Mouse (Mus musculus) brain, embryonic 14.5 days (tissue): ENCODE measurements around the gene Sec14l1. TPM values are rescaled to one million over a fixed set of nuclear protein-coding genes. Genes with fewer than 3 reads are reported as not detected.

Source experiments
- DNase-seq: peaks from one replicate; pipeline ENCODE4 v3.0.0-alpha.2; 2011; ENCODE audit warnings: low read depth
- CTCF ChIP-seq: fragments of 200-500 bp; IDR thresholded peaks from 2 replicates; pipeline ENCODE4 v1.5.1; 2012; ENCODE audit warnings: inconsistent platforms, mild to moderate bottlenecking, moderate library complexity, borderline replicate concordance; ENCODE audit not compliant: insufficient read depth, insufficient read length; ENCODE audit errors: extremely low read depth
- POLR2A ChIP-seq: fragments of 200-500 bp; IDR thresholded peaks from 2 replicates; pipeline ENCODE4 v1.6.1; 2012; ENCODE audit warnings: mild to moderate bottlenecking, inconsistent platforms, borderline replicate concordance; ENCODE audit not compliant: poor library complexity, insufficient read depth, insufficient read length, severe bottlenecking; ENCODE audit errors: extremely low read depth
- polyA plus RNA-seq: library from polyadenylated mRNA; depleted of rRNA; stranded (reverse); fragments of >200 nt; gene quantifications from 2 replicates; pipeline ENCODE4 v1.2.3, GENCODE M21; 2012

Gene Sec14l1
- polyA plus RNA-seq, 1 experiment, result 90.5 TPM

DNA sequence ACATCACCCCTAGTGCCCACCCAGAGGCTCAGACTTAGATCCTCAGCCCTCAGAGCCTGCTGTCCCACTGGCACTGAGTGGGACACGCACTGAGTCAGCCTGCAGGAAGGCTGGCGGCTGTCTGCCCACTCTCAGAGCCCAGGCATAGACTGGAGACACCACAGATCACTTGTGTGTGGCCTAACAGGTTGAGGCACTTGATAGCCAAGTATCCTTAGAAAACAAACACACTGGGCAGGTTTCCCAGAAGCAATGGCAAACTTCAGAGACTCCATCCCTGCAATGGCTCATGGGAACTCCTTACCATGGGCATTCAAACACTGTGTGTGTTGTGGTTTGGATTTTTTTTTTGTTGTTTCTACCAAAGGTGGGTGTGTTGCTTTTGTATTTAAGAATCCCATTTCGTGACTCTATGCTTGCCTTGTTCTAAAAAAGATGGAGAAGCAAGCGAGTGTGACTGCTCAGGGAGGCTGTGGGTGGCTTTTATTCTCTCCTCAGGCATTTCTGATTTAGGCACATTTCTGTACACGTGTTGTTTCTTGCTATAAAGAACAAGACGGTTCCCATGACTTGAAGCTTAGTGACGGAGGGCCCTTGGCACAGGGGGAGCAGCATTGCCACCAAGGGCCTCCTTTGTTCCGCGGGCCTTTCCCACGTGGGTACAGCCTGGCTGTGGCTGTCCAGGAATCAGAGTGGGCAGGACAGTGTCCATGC, 10.8 kb upstream of the Sec14l1 start:
- peak; percentile 79 for DNase-seq
- no peak for TF ChIP-seq CTCF
- no peak for TF ChIP-seq POLR2A

DNA sequence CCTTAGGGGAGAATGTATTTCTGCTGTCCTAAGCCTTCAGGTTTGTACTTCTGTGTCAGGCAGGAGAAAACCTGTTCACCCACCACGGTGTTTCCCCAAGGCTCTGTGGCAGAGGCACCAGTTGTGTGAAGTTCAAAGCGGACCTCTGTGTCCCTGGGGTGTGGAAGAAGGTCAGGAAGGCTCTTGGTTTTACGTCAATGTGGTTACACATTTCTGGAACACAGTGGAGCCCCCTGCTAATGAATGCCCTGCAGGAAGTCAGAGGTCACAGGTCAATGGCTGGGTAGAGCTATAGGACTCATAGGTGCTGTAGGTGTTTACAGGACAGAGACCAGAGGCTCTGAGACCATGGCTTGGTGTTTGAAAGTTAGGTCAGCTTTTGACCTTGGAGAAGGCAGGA, 9.7 kb upstream of the Sec14l1 start:
- TF ChIP-seq CTCF, result no peak
- TF ChIP-seq POLR2A, result no peak
- no peak for DNase-seq

DNA sequence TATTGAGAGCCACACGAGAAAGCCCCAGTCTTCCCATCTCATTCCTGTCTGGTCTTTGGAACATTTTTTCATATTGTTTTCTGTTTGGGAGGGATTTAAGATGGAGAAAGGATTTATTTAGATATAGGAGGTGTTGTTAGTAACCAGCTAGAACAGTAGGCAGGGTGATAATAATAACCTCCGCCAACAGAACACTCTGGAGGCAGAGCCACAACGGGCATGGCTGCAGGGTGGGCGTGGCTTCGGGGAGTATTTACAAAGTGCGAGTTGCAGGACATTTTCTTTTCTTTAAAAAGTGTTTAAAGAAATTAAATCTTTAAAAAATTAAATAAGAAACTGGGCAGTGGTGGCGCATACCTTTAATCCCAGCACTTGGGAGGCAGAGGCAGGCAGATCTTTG, 9.1 kb upstream of the Sec14l1 start:
- TF ChIP-seq POLR2A, result no peak
- no peak for TF ChIP-seq CTCF
- no peak for DNase-seq

DNA sequence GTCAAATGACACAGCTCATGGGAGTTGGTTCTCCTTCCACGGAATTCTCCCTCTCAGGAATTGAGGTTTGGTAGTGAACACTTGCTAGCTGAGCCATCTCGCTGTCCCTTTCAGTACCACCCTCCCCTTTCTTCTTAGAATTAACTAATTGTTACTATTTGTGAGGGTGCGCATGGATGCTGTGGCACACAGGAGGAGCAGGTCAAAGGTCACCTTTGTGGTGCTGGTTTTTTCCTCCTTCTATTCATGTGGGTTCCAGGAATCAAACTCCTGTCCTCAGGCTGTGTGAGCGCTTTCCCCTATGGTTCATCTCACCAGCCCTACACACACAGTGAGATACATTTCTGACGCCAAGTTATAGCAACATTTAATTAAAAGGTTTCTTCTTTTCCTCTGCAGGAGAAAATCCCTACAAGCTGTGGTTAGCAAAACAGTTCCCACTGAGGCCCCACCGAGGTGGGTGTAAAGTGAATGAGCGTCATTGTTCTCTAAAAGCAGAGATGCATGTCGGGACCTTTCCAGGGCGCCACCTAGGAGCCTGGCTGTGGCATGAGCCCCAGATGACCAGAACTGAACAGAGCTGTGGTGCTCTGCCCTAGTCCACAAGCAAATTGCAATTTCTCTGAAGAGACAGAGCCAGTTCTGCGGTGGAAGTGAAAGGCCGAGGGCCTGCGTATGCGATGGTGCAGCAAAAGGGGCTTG, 8.2 kb upstream of the Sec14l1 start:
- DNase-seq, result peak; percentile 65
- TF ChIP-seq CTCF (no peak), POLR2A (no peak)

DNA sequence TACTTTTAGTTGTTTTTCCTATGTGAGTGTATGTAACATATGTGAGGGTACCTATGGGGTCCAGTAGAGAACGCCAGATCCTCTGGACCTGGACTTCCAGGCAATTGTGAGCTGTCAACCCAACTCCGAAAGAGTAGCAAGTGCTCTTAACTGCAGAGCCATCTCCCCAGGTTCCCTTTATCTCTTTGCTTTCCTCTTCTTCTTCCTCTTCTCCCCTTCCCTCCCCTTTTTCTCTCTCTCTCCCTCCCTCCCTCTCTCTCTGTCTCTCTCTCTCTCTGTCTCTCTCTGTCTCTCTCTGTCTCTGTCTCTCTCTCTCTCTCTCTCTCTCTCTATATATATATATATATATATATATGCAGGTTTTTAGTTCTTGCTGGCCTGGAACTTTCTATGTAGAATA, 7.1 kb upstream of the Sec14l1 start:
- TF ChIP-seq CTCF (no peak), POLR2A (no peak)

DNA sequence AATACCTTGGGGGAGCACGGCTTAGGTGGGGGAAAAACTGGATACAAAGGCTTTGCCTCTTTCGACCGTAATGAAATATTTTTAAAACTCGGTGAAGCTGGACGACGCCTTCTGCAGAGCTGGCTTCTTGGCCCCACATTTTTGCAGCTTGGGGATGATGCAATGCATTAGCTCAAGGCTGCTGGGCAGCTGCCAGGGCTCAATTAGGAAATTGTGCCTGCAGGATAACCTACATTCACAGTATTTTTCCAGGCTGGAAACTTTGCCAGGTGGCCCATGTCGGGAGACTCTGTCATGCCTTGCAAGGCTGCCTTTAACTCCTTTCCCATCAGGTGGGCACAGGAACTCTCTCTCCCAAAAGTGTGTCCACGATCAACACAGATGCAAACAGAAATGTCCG, 6.4 kb upstream of the Sec14l1 start:
- peak; percentile 88 for DNase-seq

More for the DNA sequence above, 7.1 kb upstream of the Sec14l1 start:
- DNase-seq, result no peak

DNA sequence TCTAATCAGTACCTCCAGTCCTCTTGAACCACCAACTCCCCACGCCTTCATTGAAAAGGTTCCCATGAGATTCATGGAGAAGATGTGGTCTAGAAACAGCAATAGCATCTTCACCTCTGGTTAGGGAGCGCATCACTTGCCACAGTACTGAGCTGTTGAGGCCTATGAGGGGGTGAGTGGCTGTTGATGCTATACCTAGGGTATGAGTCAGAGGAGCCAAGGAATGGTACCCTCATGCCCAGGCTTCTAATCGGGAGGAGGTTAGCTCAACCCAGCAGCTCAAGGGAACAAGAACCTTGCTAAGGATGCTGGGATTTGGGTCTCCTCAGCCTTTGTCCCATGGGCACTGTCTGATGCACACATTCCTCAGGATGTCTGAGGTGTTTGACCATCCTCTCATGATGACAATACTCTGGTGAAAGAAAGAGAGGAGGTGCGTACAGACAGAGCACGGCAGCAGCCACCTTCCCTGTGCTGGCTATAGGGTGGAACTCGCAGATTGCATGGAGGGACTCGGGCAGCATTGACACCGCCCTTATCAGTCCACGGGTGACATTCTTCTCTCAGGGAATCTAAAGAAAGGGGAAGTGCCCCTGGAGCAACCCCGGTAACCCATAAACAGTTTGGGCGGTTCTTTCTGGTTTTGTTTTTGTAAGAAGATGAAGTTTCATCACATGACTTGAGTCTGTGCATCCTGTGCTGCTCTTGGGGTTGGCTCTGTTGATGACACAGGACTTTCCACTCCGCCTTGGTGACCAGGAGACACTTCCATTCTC, 5.6 kb upstream of the Sec14l1 start:
- DNase-seq, result no peak
- TF ChIP-seq POLR2A (no peak), CTCF (no peak)

More for the DNA sequence above, 6.4 kb upstream of the Sec14l1 start:
- no peak for TF ChIP-seq CTCF
- TF ChIP-seq POLR2A, result no peak

DNA sequence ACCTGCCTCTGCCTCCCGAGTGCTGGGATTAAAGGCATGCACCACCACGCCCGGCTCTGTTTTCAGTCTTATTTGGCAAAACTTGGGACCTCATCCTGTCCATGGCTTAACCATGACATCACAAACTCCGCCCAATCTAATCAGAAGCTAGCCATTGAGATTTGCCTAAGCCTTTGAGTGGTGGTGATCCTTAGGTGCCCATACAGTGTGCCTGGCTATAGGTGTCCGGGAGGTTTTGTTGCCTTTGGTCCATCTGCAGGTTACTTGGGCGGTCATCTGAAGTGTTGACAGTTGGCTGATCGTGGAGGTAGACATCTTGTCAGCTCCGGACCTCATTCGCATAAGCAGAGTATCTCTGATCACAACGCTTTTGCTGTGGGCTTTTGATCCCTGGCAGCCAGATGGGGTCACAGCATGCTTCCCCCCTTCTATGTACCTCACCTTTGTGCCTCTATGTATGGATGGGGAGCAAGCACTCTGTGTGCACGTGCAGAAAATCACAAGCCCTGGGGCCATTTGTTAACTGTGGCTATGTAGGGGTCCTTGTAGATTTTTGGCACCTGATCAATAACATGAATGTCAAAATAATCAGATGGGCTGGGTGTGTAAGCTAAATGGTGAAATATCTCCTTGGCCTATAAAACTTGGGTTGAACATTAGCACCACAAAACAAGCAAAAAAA, 2.9 kb upstream of the Sec14l1 start:
- DNase-seq, result no peak
- TF ChIP-seq CTCF, result no peak
- no peak for TF ChIP-seq POLR2A

DNA sequence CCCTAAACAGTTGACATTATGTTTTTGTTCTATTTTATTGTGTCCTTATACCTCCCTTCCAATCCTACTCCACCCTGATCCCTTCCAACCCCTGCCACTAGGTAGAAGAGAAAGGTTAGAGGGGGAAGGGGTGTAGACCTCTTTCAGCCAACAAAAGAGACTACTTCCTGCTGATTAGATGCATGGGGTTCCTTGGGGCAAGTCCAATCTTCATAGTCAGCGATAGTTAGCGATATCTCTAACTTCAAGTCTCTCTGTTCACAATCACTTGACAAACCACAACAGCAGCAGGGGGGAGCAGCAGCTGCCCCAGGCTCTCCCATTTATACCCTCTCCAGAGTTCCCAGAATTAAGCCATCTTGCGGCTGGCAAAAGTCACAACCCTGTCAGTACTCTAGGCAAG, 2.3 kb upstream of the Sec14l1 start:
- no peak for TF ChIP-seq POLR2A
- no peak for TF ChIP-seq CTCF
- DNase-seq, result no peak

DNA sequence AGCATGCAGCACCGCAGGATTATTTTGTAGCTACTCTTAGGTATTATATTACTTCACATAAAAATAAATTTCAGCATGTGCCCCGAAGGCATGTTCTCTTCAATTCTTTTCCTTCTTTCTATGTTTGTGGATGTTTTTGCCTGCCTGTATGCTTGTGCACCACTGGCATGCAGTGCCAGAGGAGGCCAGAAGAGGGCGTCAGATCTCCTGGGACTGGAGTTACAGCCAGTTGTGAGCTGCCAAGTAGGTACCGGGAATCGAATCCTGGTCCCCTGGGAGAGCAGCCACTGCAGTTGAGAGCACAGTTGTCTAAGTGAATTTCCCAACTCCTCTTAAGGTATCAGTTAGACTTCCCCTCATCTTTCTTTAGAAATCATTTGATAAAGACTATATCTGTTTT, 1.6 kb upstream of the Sec14l1 start:
- no peak for DNase-seq
- TF ChIP-seq POLR2A, result no peak
- TF ChIP-seq CTCF, result peak; percentile 24; the same call in 1 of the 2 replicates

DNA sequence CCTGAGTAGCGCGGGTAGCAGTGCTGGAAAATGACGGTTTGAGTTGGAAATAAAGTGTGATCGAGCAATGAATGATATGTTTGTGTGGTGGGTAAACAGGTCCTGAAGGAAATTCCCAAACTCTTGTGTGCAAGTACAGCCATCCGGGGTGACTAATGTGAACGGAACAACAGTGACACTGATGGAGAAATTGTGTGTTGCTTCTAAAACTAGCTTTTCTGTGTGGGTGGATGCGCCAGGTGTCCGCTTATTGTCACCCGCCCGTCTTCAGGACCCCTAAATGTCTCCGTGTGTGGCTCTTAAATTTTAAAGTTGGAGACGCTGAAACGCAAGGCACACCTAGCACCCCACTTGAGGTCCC, 757 bp upstream of the Sec14l1 start:
- no peak for DNase-seq
- TF ChIP-seq CTCF (no peak), POLR2A (no peak)
